Mouse (Mus musculus) limb, embryonic 15.5 days (tissue): ENCODE data around the gene Hdac4. TPM values are rescaled to one million over a fixed set of nuclear protein-coding genes. Genes with fewer than 3 reads are reported as not detected.

Source experiments
- ATAC-seq: fragments of 200-750 bp; cut with Nextera tagmentation; 2 replicates; pipeline ENCODE4 v1.8.0; 2017; ENCODE audit warnings: low read depth, moderate TSS enrichment; ENCODE audit not compliant: insufficient number of reproducible peaks, low FRiP score, low TSS enrichment
- H3K27ac ChIP-seq: fragments of 300-500 bp; sonication (generic); 2 replicates; pipeline ENCODE4 v1.5.1; 2015; ENCODE audit warnings: moderate library complexity, mild to moderate bottlenecking, inconsistent platforms
- H3K27me3 ChIP-seq: fragments of 300-500 bp; sonication (generic); 2 replicates; pipeline ENCODE4 v1.6.1; 2015; ENCODE audit warnings: inconsistent platforms
- H3K36me3 ChIP-seq: fragments of 300-500 bp; sonication (generic); 2 replicates; pipeline ENCODE4 v1.6.1; 2015; ENCODE audit warnings: inconsistent platforms
- H3K4me1 ChIP-seq: fragments of 300-500 bp; sonication (generic); 2 replicates; pipeline ENCODE4 v1.6.1; 2015; ENCODE audit warnings: inconsistent platforms
- H3K4me2 ChIP-seq: fragments of 300-500 bp; sonication (generic); 2 replicates; pipeline ENCODE4 v1.6.1; 2015; ENCODE audit warnings: mild to moderate bottlenecking, inconsistent platforms
- H3K4me3 ChIP-seq: fragments of 300-500 bp; sonication (generic); 2 replicates; pipeline ENCODE4 v1.5.1; 2015; ENCODE audit warnings: mild to moderate bottlenecking, inconsistent platforms
- H3K9ac ChIP-seq: fragments of 300-500 bp; sonication (generic); 2 replicates; pipeline ENCODE4 v1.6.1; 2015; ENCODE audit warnings: inconsistent platforms
- H3K9me3 ChIP-seq: fragments of 300-500 bp; sonication (generic); 2 replicates; pipeline ENCODE4 v1.6.1; 2016; ENCODE audit warnings: inconsistent platforms
- WGBS: fragments of 180-500 bp; shearing (Covaris S2); methylation state at CpG from one replicate; pipeline ENCODE4 v1.1.7; 2015; 5-methylcytosine and 5-hydroxymethylcytosine counted together
- polyA plus RNA-seq: library from polyadenylated mRNA; unstranded; fragments of >200 nt; fragmentation: Nextera tagmentation; extraction: Ambion mirVana; gene quantifications from 2 replicates; pipeline ENCODE4 v1.2.1, GENCODE M21; 2015

The Hdac4 gene
- polyA plus RNA-seq, 1 experiment from 2014 or later = 24.1 TPM

GRCm38 (mm10) chr1:92050566-92050965, 144.9 kb downstream of the Hdac4 start:
- H3K27me3 ChIP-seq = no peaks in the 10 kb centered on the region
- H3K4me3 ChIP-seq = no peak overlapping the region
- no peak overlapping the region for H3K27ac ChIP-seq
- H3K36me3 ChIP-seq = no peaks in the 10 kb centered on the region
- no peaks in the 10 kb centered on the region for H3K9me3 ChIP-seq
- no peaks in the 10 kb centered on the region; the same call in 1 of the 2 replicates for H3K4me1 ChIP-seq
- no peak overlapping the region for H3K9ac ChIP-seq
- H3K4me2 ChIP-seq = no peak overlapping the region
- no peak for ATAC-seq
- WGBS = 45% methylated on average over 3 of the region's 3 CpGs

DNA sequence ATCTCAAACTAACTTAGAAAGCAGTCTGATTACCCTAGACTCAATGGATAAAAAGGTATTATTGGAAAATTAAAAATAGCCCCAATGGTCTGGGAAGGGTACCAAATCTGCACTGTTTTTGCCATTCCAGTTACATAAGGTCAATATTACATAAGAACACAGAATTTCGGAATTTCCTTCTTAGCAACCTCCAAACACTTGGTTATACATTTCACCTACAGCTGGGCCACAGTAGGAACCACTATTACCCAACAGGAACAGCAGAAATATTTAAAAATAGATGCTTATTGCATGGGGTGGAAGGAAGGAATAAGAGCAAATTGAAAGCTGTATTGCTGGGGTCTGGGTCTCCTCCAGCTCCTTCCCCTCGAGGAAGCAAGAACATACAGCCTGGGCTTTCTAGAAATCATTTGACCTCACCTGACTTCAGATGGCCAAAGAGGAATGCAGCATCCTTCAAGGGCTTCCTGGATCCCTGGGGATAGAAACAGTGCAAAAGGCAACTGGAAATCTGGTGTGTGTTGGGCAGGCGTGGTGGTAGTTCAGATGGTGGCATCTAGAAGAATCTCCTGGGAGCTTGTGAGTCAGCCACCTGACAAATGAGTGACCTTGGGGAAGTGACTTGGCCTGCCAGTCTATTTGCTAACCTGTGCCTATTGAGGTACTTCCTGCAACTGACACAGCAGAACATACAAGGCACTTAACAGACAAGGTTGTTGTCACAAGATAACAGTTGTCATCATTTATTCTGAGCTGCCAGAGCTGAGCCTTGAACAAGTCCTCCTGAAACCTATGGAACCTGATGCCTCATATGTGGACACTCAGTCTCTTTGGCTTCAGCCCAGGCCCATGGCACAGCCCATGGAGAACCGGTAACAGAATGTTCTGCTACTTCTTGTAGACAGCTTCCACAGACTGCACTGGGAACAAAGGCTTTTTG, 146.8 kb downstream of the Hdac4 start:
- peaks cover 7% of the 10 kb centered on the region for H3K4me1 ChIP-seq
- no peaks in the 10 kb centered on the region for H3K36me3 ChIP-seq
- H3K4me3 ChIP-seq = no peak overlapping the region
- H3K27me3 ChIP-seq = no peaks in the 10 kb centered on the region
- H3K9ac ChIP-seq = no peak overlapping the region
- no peak for ATAC-seq
- H3K9me3 ChIP-seq = no peaks in the 10 kb centered on the region
- H3K4me2 ChIP-seq = no peak overlapping the region
- H3K27ac ChIP-seq = no peak overlapping the region
- 81% methylated on average over 4 of the region's 4 CpGs for whole genome bisulfite sequencing

GRCm38 (mm10) chr1:92045671-92046070, 149.8 kb downstream of the Hdac4 start:
- no peak overlapping the region for H3K4me3 ChIP-seq
- H3K9ac ChIP-seq = no peak overlapping the region
- no peak overlapping the region for H3K27ac ChIP-seq
- ATAC-seq = no peak
- H3K27me3 ChIP-seq = no peaks in the 10 kb centered on the region
- H3K36me3 ChIP-seq = no peaks in the 10 kb centered on the region
- H3K4me1 ChIP-seq = peaks cover 7% of the 10 kb centered on the region
- H3K9me3 ChIP-seq = no peaks in the 10 kb centered on the region
- H3K4me2 ChIP-seq = no peak overlapping the region
- WGBS = 83% methylated on average over 1 of the region's 1 CpGs

- no peak overlapping the region for H3K4me2 ChIP-seq
- peaks cover 7% of the 10 kb centered on the region for H3K4me1 ChIP-seq
- H3K36me3 ChIP-seq = no peaks in the 10 kb centered on the region
- H3K9me3 ChIP-seq = no peaks in the 10 kb centered on the region
- no peak for ATAC-seq
- no peak overlapping the region for H3K9ac ChIP-seq
- no peaks in the 10 kb centered on the region for H3K27me3 ChIP-seq
- no peak overlapping the region for H3K27ac ChIP-seq
- 81% methylated on average over 3 of the region's 3 CpGs for WGBS
- H3K4me3 ChIP-seq = no peak overlapping the region
These were observed 150.6 kb downstream of the Hdac4 start for GRCm38 (mm10) chr1:92044868-92045267.

- no peak overlapping the region for H3K27ac ChIP-seq
- H3K9me3 ChIP-seq = no peaks in the 10 kb centered on the region
- no peaks in the 10 kb centered on the region for H3K27me3 ChIP-seq
- no peaks in the 10 kb centered on the region for H3K36me3 ChIP-seq
- no peak overlapping the region for H3K9ac ChIP-seq
- no peak overlapping the region for H3K4me3 ChIP-seq
- peaks cover 13% of the 10 kb centered on the region for H3K4me1 ChIP-seq
- H3K4me2 ChIP-seq = no peak overlapping the region
- ATAC-seq = no peak
These were observed 151.5 kb downstream of the Hdac4 start for GRCm38 (mm10) chr1:92043989-92044388.

DNA sequence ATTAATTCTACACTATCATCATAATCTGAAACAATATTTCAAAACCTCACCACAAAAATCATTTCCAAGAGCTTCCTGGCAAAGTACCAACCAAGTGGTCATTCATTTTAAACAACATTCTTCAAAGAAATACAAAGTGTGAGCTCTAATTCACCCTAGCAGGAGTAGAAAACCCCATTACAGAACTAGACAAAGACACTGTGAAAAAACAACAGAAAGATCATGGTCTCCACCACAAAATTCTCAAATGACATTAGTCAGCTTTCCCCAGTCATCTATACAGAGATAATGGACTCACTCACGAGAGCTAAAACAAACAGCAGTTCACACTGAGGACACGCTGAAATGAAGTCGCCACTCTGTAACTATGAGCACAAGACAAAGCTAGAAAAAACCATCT, 153.4 kb downstream of the Hdac4 start:
- H3K9me3 ChIP-seq = no peaks in the 10 kb centered on the region
- 67% methylated on average over 3 of the region's 3 CpGs for WGBS
- no peak overlapping the region for H3K4me2 ChIP-seq
- no peaks in the 10 kb centered on the region for H3K36me3 ChIP-seq
- H3K27ac ChIP-seq = no peak overlapping the region
- H3K4me1 ChIP-seq = peaks cover 18% of the 10 kb centered on the region
- no peaks in the 10 kb centered on the region for H3K27me3 ChIP-seq
- no peak overlapping the region for H3K4me3 ChIP-seq
- H3K9ac ChIP-seq = no peak overlapping the region
- ATAC-seq = no peak

DNA sequence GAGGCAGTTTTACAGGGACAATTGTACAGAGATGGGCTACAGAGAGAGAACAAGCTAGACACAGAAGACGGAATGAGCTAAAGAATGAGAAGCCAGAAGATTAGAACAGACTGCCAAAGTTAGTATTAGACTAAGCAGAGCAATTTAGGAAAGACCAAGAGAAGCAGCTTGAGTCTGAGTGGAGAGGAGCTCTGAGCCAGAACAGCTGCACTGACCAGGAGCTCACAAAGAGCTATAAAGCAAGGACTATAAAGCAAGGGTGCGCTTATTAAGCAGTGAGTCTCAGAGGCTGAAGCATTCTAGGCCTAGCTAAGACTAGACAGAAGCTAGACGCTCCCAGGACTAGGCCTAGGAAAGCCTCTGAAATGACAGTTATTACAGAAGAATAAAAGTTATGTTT, 154.2 kb downstream of the Hdac4 start:
- ATAC-seq = no peak
- H3K4me1 ChIP-seq = peaks cover 21% of the 10 kb centered on the region
- no peaks in the 10 kb centered on the region for H3K9me3 ChIP-seq
- H3K27me3 ChIP-seq = no peaks in the 10 kb centered on the region
- H3K27ac ChIP-seq = no peak overlapping the region
- no peak overlapping the region for H3K4me3 ChIP-seq
- WGBS = 42% methylated on average over 3 of the region's 3 CpGs
- no peak overlapping the region for H3K9ac ChIP-seq
- no peaks in the 10 kb centered on the region for H3K36me3 ChIP-seq
- H3K4me2 ChIP-seq = no peak overlapping the region

GRCm38 (mm10) chr1:92038714-92039113, 156.8 kb downstream of the Hdac4 start:
- peaks cover 17% of the 10 kb centered on the region for H3K4me1 ChIP-seq
- no peak overlapping the region for H3K27ac ChIP-seq
- no peak overlapping the region for H3K9ac ChIP-seq
- H3K36me3 ChIP-seq = no peaks in the 10 kb centered on the region
- H3K9me3 ChIP-seq = no peaks in the 10 kb centered on the region
- H3K27me3 ChIP-seq = no peaks in the 10 kb centered on the region
- WGBS = 19% methylated on average over 1 of the region's 1 CpGs
- ATAC-seq = no peak
- no peak overlapping the region for H3K4me3 ChIP-seq
- no peak overlapping the region for H3K4me2 ChIP-seq

DNA sequence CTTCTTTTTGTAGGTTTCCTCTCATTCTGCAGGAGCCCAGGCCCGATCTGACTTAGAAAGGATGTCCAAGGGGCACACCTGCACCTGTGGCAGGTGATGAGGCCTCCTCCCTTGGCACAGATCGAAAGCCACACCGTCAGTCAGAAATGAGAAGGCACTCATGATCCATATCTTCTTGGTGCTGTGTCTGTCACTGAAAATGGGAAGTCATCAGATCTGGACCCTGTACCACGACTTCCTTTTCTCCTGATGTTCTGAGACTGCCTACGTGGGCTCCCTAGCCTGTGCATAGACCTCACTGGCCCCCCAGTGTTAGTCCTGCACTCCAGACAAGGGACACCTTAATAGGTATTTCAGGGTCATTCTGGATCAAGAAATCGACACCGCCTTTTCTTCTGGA, 158.5 kb downstream of the Hdac4 start:
- no peak overlapping the region for H3K27ac ChIP-seq
- H3K36me3 ChIP-seq = no peaks in the 10 kb centered on the region
- no peaks in the 10 kb centered on the region for H3K9me3 ChIP-seq
- no peak for ATAC-seq
- H3K4me3 ChIP-seq = no peak overlapping the region
- H3K4me2 ChIP-seq = no peak overlapping the region
- H3K4me1 ChIP-seq = peaks cover 17% of the 10 kb centered on the region
- 89% methylated on average over 7 of the region's 7 CpGs for WGBS
- no peaks in the 10 kb centered on the region for H3K27me3 ChIP-seq
- H3K9ac ChIP-seq = no peak overlapping the region

GRCm38 (mm10) chr1:92035770-92036169, 159.7 kb downstream of the Hdac4 start:
- H3K27ac ChIP-seq = no peak overlapping the region
- ATAC-seq = no peak
- 74% methylated on average over 6 of the region's 6 CpGs for WGBS

DNA sequence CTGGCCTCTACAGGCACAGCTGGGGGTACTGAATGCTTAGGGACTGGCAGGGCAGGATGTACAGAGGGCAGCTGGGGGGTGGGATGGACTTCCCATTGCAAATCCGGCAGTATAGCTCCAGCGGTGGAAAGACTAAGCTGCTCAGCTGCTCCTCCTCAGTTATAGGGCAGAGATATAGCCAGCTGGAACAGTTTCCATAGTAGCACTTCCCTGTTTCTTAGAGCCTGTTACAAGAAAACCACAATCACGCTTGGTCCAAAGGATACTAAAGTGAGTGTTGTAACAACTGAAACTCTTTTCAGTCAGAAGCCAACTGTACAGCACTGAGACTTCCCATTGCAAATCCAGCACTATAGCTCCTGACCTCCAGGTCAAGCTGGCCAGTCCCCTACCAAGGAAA, 161.3 kb downstream of the Hdac4 start:
- no peak overlapping the region for H3K9ac ChIP-seq
- H3K4me3 ChIP-seq = no peak overlapping the region
- no peaks in the 10 kb centered on the region for H3K9me3 ChIP-seq
- no peaks in the 10 kb centered on the region for H3K27me3 ChIP-seq
- WGBS = 76% methylated on average over 3 of the region's 3 CpGs
- ATAC-seq = no peak
- no peak overlapping the region for H3K27ac ChIP-seq
- H3K4me2 ChIP-seq = no peak overlapping the region
- 0 out of 2 replicates have a peak, but pooled peaks cover 6% of the 10 kb centered on the region for H3K36me3 ChIP-seq
- H3K4me1 ChIP-seq = peaks cover 14% of the 10 kb centered on the region

More at GRCm38 (mm10) chr1:92035770-92036169, 159.7 kb downstream of the Hdac4 start:
- no peaks in the 10 kb centered on the region for H3K27me3 ChIP-seq
- H3K4me2 ChIP-seq = no peak overlapping the region
- H3K9me3 ChIP-seq = no peaks in the 10 kb centered on the region
- H3K4me1 ChIP-seq = peaks cover 17% of the 10 kb centered on the region
- H3K36me3 ChIP-seq = no peaks in the 10 kb centered on the region
- no peak overlapping the region for H3K9ac ChIP-seq
- no peak overlapping the region for H3K4me3 ChIP-seq

GRCm38 (mm10) chr1:92033463-92033862, 162.0 kb downstream of the Hdac4 start:
- no peaks in the 10 kb centered on the region for H3K27me3 ChIP-seq
- no peaks in the 10 kb centered on the region for H3K9me3 ChIP-seq
- 74% methylated on average over 7 of the region's 7 CpGs for WGBS
- peaks cover 14% of the 10 kb centered on the region; the same call in 1 of the 2 replicates for H3K36me3 ChIP-seq
- H3K4me1 ChIP-seq = peaks cover 6% of the 10 kb centered on the region; the same call in 1 of the 2 replicates
- H3K4me2 ChIP-seq = no peak overlapping the region
- no peak overlapping the region for H3K9ac ChIP-seq
- no peak overlapping the region for H3K4me3 ChIP-seq
- no peak for ATAC-seq
- no peak overlapping the region for H3K27ac ChIP-seq
